Mouse (Mus musculus) heart, embryonic 14.5 days (tissue): ENCODE data around the gene Hist1h2ao. TPM values are rescaled to one million over a fixed set of nuclear protein-coding genes. Genes with fewer than 3 reads are reported as not detected.
"Not testable (repeated sequence)": the region's sequence is repeated elsewhere in the genome, so short reads cannot be mapped to it uniquely, and the experiment has no call there.

Experiments used
- ATAC-seq: fragments of 200-750 bp; cut with Nextera tagmentation; 2 replicates; pipeline ENCODE4 v1.8.0; 2017; ENCODE audit warnings: low read depth, moderate TSS enrichment; ENCODE audit not compliant: insufficient number of reproducible peaks, insufficient read depth, low FRiP score
- H3K27ac ChIP-seq, 2 experiments: fragments of 200-500 bp in 1 of 2; fragments of 300-500 bp in 1 of 2; sonication (generic) in 1 of 2; replicated peaks in 1 of 2; 2 replicates each; pipeline ENCODE4 v1.5.1; 2012 to 2014; ENCODE audit warnings: low read depth in 2 of 2, low read length in 2 of 2, control low read depth in 1 of 2, mild to moderate bottlenecking in 1 of 2, mixed read lengths in 1 of 2; ENCODE audit not compliant: control insufficient read depth in 1 of 2, insufficient read depth in 1 of 2
- H3K27me3 ChIP-seq: fragments of 300-500 bp; sonication (generic); 2 replicates; pipeline ENCODE4 v1.6.1; 2014; ENCODE audit warnings: mild to moderate bottlenecking, low read length, control low read depth; ENCODE audit not compliant: control insufficient read depth, insufficient read depth
- H3K36me3 ChIP-seq: fragments of 300-500 bp; sonication (generic); 2 replicates; pipeline ENCODE4 v1.6.1; 2014; ENCODE audit warnings: mild to moderate bottlenecking, control low read depth, low read length, mixed read lengths; ENCODE audit not compliant: control insufficient read depth, insufficient read depth
- H3K4me1 ChIP-seq, 2 experiments: fragments of 200-500 bp in 1 of 2; fragments of 300-500 bp in 1 of 2; sonication (generic) in 1 of 2; 2 replicates each; pipeline ENCODE4 v1.6.1; 2012 to 2014; ENCODE audit warnings: low read length in 2 of 2, control low read depth in 1 of 2, mixed read lengths in 1 of 2; ENCODE audit not compliant: control insufficient read depth in 2 of 2, insufficient read depth in 2 of 2
- H3K4me2 ChIP-seq: fragments of 300-500 bp; sonication (generic); 2 replicates; pipeline ENCODE4 v1.6.1; 2014; ENCODE audit warnings: mild to moderate bottlenecking, low read length
- H3K4me3 ChIP-seq, 2 experiments: fragments of 200-500 bp in 1 of 2; fragments of 300-500 bp in 1 of 2; sonication (generic) in 1 of 2; 2 replicates each; pipeline ENCODE4 v1.5.1; 2012 to 2014; ENCODE audit warnings: low read length in 2 of 2, mild to moderate bottlenecking in 2 of 2, control low read depth in 1 of 2, low read depth in 1 of 2, moderate library complexity in 1 of 2; ENCODE audit not compliant: control insufficient read depth in 1 of 2, insufficient read depth in 1 of 2
- H3K9ac ChIP-seq: fragments of 300-500 bp; sonication (generic); 2 replicates; pipeline ENCODE4 v1.6.1; 2014; ENCODE audit warnings: mild to moderate bottlenecking, low read length
- H3K9me3 ChIP-seq: fragments of 300-500 bp; sonication (generic); 2 replicates; pipeline ENCODE4 v1.6.1; 2016; ENCODE audit warnings: low read length, control low read depth; ENCODE audit not compliant: control insufficient read depth
- WGBS: fragments of 180-500 bp; shearing (Covaris S2); extraction: QIAGEN DNeasy Blood & Tissue Kit; methylation state at CpG from one replicate; pipeline ENCODE4 v1.1.7; 2014; 5-methylcytosine and 5-hydroxymethylcytosine counted together
- polyA plus RNA-seq: library from polyadenylated mRNA; unstranded; fragments of >200 nt; fragmentation: Nextera tagmentation; extraction: Ambion mirVana; gene quantifications from 2 replicates; pipeline ENCODE4 v1.2.1, GENCODE M21; 2014

Hist1h2ao gene
- polyA plus RNA-seq, 1 experiment from 2014 or later, result not detected

DNA sequence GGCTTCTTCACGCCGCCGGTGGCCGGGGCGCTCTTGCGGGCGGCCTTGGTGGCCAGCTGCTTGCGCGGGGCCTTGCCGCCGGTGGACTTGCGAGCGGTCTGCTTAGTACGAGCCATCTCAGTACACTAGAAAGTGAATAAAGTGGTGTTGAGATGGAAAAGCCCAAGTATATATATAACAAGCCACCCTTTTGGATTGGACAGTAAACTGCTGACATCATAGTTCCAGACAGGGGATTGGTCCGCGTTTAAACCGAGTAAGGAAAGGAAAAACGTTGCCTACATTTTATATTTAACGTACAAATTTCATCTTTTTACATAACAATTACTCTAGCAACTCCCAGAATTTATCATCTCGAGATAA lies 27.0 kb upstream of the Hist1h2ao start, which contains the start of gene Hist1h3i:
TSS of gene Hist1h3i (minus strand) at position 116 of the 363 bp plus-strand sequence.
- Histone ChIP-seq H3K4me3 (peak within 1 kb of the TSS; percentile 44 to 52), H3K9ac (peak within 1 kb of the TSS; percentile 82), H3K27me3 (no peaks in the 10 kb centered on the region), H3K36me3 (no peaks in the 10 kb centered on the region), H3K27ac (peak within 1 kb of the TSS; percentile 84 to 87), H3K9me3 (no peaks in the 10 kb centered on the region), H3K4me2 (peak within 1 kb of the TSS; percentile 77), H3K4me1 (peaks cover 7 to 37% of the 10 kb centered on the region in 2 experiments)
- WGBS, result 0% methylated on average over 14 of the region's 20 CpGs
- ATAC-seq, result peak; percentile 70

DNA sequence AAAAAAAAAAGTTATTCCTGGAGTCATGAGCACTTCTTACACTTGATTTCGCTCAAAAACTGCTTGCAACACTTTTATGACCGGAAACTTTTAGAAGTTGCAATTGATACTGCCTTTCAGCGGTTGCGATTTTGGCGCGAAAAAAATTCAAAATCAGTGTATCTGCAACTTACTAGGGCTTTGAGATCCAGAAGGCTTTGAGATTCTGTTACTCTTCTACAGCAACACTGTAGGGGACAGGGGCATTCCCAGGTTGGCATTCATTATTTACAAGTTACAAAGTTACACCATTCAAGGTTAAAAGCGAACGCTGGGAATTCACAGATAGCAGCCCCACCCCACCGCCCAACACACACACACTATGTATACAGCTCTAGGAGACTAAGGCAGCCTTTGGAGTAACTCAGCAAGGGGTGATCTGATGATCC lies 26.5 kb upstream of the Hist1h2ao start:
- Histone ChIP-seq H3K4me1 (peaks cover 7 to 34% of the 10 kb centered on the region in 2 experiments), H3K9me3 (no peaks in the 10 kb centered on the region), H3K9ac (peak overlapping the region; percentile 82), H3K27me3 (no peaks in the 10 kb centered on the region), H3K36me3 (no peaks in the 10 kb centered on the region), H3K27ac (peak overlapping the region; percentile 80 to 87), H3K4me3 (peak overlapping the region; percentile 16 to 44; a peak in 3 of 4 replicates), H3K4me2 (peak overlapping the region; percentile 77)
- ATAC-seq, result no peak
- 5% methylated on average over 9 of the region's 9 CpGs for WGBS

DNA sequence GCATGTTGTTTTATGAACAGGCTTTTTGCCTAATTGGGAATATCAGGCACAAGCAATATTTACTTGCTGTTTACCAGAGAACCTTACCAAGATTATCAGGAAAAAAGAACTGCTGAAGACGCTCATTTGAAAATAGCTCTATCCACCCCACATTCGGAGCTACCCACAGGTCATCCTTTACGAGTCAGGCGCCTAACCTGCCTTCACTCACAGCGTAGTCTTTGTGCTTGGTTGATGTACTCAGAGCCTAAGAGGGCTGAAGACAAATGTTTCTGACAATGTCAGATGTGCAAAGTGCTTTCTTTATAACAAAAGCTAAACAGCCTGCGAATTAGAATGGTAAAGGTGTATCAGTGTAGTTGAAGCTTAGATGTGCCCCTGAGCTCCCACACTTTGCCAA lies 26.0 kb upstream of the Hist1h2ao start:
- no peak for ATAC-seq
- no peaks in the 10 kb centered on the region for H3K27me3 ChIP-seq
- WGBS, result 47% methylated on average over 6 of the region's 6 CpGs
- peak overlapping the region; percentile 77; the same call in 1 of the 2 replicates for H3K4me2 ChIP-seq
- peak overlapping the region in 1 of 2 experiments; percentile 44; a peak in 1 of 4 replicates for H3K4me3 ChIP-seq
- H3K36me3 ChIP-seq, result no peaks in the 10 kb centered on the region
- peak overlapping the region; percentile 82 for H3K9ac ChIP-seq
- H3K27ac ChIP-seq, result peak overlapping the region; percentile 80 to 87
- H3K4me1 ChIP-seq, result peaks cover 7 to 34% of the 10 kb centered on the region in 2 experiments
- no peaks in the 10 kb centered on the region for H3K9me3 ChIP-seq

DNA sequence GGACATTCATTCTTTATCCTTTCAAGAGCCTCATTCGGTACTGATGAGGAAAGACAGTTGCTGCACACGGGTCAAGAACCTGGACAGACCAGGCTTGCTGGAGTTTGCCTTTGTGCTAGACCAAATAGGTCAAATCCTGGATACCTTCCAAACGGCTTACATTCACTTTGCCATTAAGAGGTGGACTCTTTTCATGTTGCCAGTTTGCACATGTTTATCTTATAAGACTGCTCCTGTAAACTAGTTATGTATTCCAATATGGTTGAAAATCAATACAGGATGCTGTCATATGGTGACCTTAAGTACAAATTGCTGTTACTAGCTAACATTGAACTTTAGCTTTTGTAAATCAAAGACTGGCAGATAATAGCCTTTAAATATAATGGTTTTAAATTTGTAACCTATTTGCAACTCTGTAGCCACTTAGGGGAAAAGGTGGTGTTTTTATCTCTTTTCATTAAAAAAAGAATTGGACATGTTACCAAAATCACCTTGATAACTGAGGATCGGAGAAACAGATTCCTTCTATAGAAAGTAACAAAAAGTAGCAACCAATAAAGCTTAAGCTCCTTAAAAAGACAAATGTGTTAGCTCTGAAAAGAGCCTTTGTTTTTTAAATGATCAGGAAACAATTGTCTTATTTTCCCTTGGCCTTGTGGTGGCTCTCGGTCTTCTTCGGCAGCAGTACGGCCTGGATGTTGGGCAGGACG lies 23.9 kb upstream of the Hist1h2ao start:
- Histone ChIP-seq H3K9ac (peak overlapping the region; percentile 65), H3K4me1 (peaks cover 7 to 36% of the 10 kb centered on the region in 2 experiments)
- no peak for ATAC-seq

DNA sequence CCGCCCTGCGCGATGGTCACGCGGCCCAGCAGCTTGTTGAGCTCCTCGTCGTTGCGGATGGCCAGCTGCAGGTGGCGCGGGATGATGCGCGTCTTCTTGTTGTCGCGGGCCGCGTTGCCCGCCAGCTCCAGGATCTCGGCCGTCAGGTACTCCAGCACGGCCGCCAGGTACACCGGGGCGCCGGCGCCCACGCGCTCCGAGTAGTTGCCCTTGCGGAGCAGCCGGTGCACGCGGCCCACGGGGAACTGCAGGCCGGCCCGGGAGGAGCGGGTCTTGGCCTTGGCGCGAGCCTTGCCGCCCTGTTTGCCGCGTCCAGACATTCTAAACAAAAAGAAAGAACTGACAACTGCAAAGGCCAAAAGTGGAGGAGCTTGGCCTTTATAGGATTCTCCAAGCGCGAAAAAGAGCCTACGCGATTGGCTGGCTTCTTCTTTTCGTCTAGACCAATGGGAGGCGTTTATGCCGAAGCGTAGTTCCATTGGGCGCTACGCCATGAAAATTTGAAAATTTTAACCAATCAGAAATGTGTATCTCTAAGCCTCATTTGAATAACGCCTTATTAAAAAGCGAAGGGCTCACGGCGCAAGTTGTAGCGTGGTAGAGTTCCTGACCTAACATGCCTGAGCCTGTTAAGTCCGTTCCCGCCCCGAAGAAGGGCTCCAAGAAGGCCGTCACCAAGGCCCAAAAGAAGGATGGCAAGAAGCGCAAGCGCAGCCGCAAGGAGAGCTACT lies 23.2 kb upstream of the Hist1h2ao start, which contains the start of the genes Hist1h2an and Hist1h2bp:
TSS of gene Hist1h2an (minus strand) at position 320 of the 731 bp plus-strand sequence.
TSS of gene Hist1h2bp (plus strand) at position 563 of the 731 bp plus-strand sequence.
- peak within 1 kb of the TSS; percentile 36 to 46 for H3K4me3 ChIP-seq
- not testable (repeated sequence) for H3K27me3 ChIP-seq, H3K9me3 ChIP-seq, H3K36me3 ChIP-seq
- WGBS, result under 1% methylated on average over 33 of the region's 63 CpGs
- peak within 1 kb of the TSS; percentile 64 for H3K4me2 ChIP-seq
- peak within 1 kb of the TSS; percentile 65 for H3K9ac ChIP-seq
- peaks cover 7 to 36% of the 10 kb centered on the region in 2 experiments for H3K4me1 ChIP-seq
- peak within 1 kb of the TSS; percentile 82 to 92 for H3K27ac ChIP-seq
- ATAC-seq, result peak; percentile 92

More for the DNA sequence above, 23.9 kb upstream of the Hist1h2ao start:
- Histone ChIP-seq H3K36me3 (no peaks in the 10 kb centered on the region), H3K27me3 (no peaks in the 10 kb centered on the region), H3K4me2 (peak overlapping the region; percentile 64), H3K27ac (peak overlapping the region; percentile 82 to 84), H3K9me3 (no peaks in the 10 kb centered on the region), H3K4me3 (peak overlapping the region; percentile 36 to 42)
- 10% methylated on average over 8 of the region's 8 CpGs for WGBS

DNA sequence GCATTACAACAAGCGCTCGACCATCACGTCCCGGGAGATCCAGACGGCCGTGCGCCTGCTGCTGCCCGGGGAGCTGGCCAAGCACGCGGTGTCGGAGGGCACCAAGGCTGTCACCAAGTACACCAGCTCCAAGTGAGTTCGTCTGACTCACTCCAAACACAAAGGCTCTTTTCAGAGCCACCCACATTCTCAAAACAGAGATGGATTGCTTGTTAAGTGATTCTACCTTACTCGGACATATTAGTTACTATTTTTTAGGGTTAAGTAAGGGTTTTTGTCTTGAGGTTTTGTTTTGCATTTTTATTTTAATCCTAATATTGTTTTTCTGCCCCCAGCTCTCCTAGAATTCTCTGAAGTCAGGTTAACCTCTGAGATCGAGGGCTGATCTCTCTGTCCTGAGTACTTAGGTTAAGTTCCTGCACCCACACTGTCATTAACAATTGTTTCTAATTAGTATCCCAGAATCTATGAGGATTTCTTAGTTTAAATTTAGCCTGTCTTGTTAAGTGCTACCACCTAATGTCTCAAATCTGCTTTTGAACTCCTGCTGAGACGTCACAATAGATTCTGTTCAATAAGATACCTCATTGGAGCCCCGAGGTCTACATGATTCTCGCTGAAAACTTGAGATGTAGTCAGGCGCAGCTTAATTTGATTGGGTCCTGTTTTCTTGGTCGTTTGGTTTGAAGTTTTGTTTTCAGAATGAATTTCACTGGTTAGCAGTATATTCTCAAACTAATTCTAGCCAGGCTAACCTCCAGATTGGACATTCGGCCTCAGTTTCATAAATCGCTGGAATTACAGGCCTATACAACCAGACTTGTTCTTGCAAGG lies 22.3 kb upstream of the Hist1h2ao start:
- Histone ChIP-seq H3K9me3 (no peaks in the 10 kb centered on the region), H3K27ac (peak overlapping the region; percentile 53 to 59; a peak in 1 of 4 replicates), H3K36me3 (no peaks in the 10 kb centered on the region), H3K4me3 (peak overlapping the region in 1 of 2 experiments; percentile 21; a peak in 2 of 4 replicates), H3K9ac (peak overlapping the region; percentile 63), H3K27me3 (no peaks in the 10 kb centered on the region), H3K4me2 (peak overlapping the region; percentile 64), H3K4me1 (peaks cover 7 to 30% of the 10 kb centered on the region in 2 experiments)
- 32% methylated on average over 14 of the region's 21 CpGs for WGBS
- no peak for ATAC-seq

DNA sequence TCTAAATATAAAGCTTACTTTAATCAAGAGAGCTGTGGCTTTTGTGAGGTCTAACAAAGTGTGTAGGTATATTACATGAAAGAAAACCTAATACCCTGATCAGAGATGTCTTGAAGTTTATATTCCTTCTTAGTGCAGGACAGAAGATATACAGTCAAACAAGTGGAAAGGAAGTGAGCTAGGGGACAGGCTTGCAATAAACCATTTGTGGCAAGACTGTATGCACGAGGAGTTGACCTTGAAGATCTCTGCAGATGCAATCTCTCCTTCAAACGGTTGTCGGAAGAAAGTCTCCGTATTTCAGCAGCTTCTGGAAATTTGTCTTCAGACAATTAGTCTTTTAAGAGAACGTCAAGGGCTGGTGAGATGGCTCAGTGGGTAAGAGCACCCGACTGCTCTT lies 20.3 kb upstream of the Hist1h2ao start:
- 64% methylated on average over 6 of the region's 6 CpGs for WGBS
- Histone ChIP-seq H3K4me1 (peaks cover 5 to 21% of the 10 kb centered on the region in 2 experiments; a peak in 3 of 4 replicates), H3K9me3 (no peaks in the 10 kb centered on the region), H3K4me2 (no peak overlapping the region), H3K27ac (no peak overlapping the region), H3K9ac (no peak overlapping the region), H3K4me3 (no peak overlapping the region), H3K27me3 (no peaks in the 10 kb centered on the region), H3K36me3 (no peaks in the 10 kb centered on the region)
- ATAC-seq, result no peak
